ENCODE assay signal across 23 mouse cellular contexts in the genomic region with DNA sequence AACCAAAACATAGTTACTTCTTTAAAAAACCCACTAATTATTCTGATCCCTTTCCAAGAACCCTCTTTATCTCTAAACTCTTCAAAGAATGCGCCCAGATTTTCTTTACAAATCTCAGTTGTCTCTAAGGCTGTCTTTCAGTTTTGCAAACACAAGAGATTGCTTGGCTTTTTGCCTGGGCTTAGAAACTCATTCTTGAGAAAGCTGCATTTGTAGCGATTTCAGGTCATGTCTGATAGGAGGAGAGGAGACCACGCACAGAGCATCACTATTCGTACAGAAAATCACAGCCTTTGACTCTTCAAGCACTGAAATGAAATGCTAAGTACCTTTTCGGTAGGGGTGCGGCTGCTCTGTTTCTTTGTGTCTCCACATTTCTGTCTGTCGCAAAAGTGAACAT.
DNase-seq lines count a peak whose midpoint lies in the region; ATAC-seq and TF ChIP-seq lines count a peak whose summit lies in the region.
"Had no signal": no experiment of that assay in that cellular context is flagged by ENCODE, and none has a peak within 500 bp of the region (broad histone marks: within the 10 kb centered on the region; RNA-seq: fewer than 3 reads in every experiment).

No protein-coding gene starts in this region.

- H3K9ac ChIP-seq in forebrain, embryonic 13.5 days = no peak overlapping the region
- no peak overlapping the region for H3K9ac ChIP-seq in forebrain, embryonic 12.5 days
- no peak overlapping the region for H3K9ac ChIP-seq in lung, embryonic 14.5 days
- no peak overlapping the region for H3K9ac ChIP-seq in midbrain, postnatal 0 days (replicated peaks; ENCODE audit: low read length, poor library complexity, severe bottlenecking)
- H3K9ac ChIP-seq in midbrain, embryonic 15.5 days = no peak overlapping the region
- H3K9ac ChIP-seq: embryonic facial prominence, embryonic 12.5 days; heart, embryonic 15.5 days; neural tube, embryonic 15.5 days had no signal

- no peak for TF ChIP-seq CTCF in lung, embryonic 14.5 days (IDR thresholded peaks at IDR 0.05; ENCODE audit: low read depth)
- no peak for TF ChIP-seq CTCF in midbrain, postnatal 0 days (IDR thresholded peaks at IDR 0.05)

- no peaks in the 10 kb centered on the region for H3K9me3 ChIP-seq in forebrain, embryonic 13.5 days (replicated peaks)
- no peaks in the 10 kb centered on the region for H3K9me3 ChIP-seq in forebrain, embryonic 12.5 days
- H3K9me3 ChIP-seq in lung, embryonic 14.5 days (ENCODE audit: low read depth, low read length) = no peaks in the 10 kb centered on the region
- no peaks in the 10 kb centered on the region for H3K9me3 ChIP-seq in midbrain, postnatal 0 days (ENCODE audit: low read length)
- H3K9me3 ChIP-seq in midbrain, embryonic 15.5 days = no peaks in the 10 kb centered on the region
- H3K9me3 ChIP-seq: embryonic facial prominence, embryonic 12.5 days; G1E; heart, embryonic 15.5 days; midbrain, embryonic 10.5 days; neural tube, embryonic 15.5 days had no signal

- H3K27me3 ChIP-seq in forebrain, embryonic 13.5 days = no peaks in the 10 kb centered on the region
- H3K27me3 ChIP-seq in forebrain, embryonic 12.5 days = no peaks in the 10 kb centered on the region
- H3K27me3 ChIP-seq in lung, embryonic 14.5 days (ENCODE audit: insufficient read depth, low read length) = no peaks in the 10 kb centered on the region
- H3K27me3 ChIP-seq in midbrain, postnatal 0 days (ENCODE audit: insufficient read depth, low read length) = no peaks in the 10 kb centered on the region
- H3K27me3 ChIP-seq in midbrain, embryonic 15.5 days (replicated peaks) = no peaks in the 10 kb centered on the region
- H3K27me3 ChIP-seq: embryonic facial prominence, embryonic 12.5 days; heart, embryonic 15.5 days; neural tube, embryonic 15.5 days had no signal

- ATAC-seq in forebrain, embryonic 13.5 days = peak; percentile 48; the same call in 1 of the 2 replicates
- no peak for ATAC-seq in forebrain, embryonic 12.5 days (ENCODE audit: low FRiP score)
- peak; percentile 58; the same call in 1 of the 2 replicates for ATAC-seq in lung, embryonic 14.5 days (ENCODE audit: insufficient read depth)
- no peak for ATAC-seq in midbrain, postnatal 0 days (ENCODE audit: low FRiP score)
- ATAC-seq in midbrain, embryonic 15.5 days (replicated peaks) = no peak
- ATAC-seq: inflammation-experienced regulatory T-cells, adult 6 months had no signal

- no peak overlapping the region for H3K4me3 ChIP-seq in forebrain, embryonic 13.5 days
- H3K4me3 ChIP-seq in forebrain, embryonic 12.5 days (replicated peaks) = no peak overlapping the region
- H3K4me3 ChIP-seq in lung, embryonic 14.5 days (ENCODE audit: low read depth, low read length) = no peak overlapping the region
- no peak overlapping the region for H3K4me3 ChIP-seq in midbrain, postnatal 0 days (ENCODE audit: low read depth, low read length)
- no peak overlapping the region for H3K4me3 ChIP-seq in midbrain, embryonic 15.5 days
- H3K4me3 ChIP-seq: embryonic facial prominence, embryonic 12.5 days; heart, adult 2 months; heart, embryonic 15.5 days; midbrain, embryonic 10.5 days; neural tube, embryonic 15.5 days had no signal

- 49% methylated on average over 7 of the region's 7 CpGs for WGBS in forebrain, embryonic 13.5 days
- 60% methylated on average over 7 of the region's 7 CpGs for WGBS in forebrain, embryonic 12.5 days
- WGBS in lung, embryonic 14.5 days = 50% methylated on average over 7 of the region's 7 CpGs
- WGBS in midbrain, postnatal 0 days = 47% methylated on average over 7 of the region's 7 CpGs
- WGBS in midbrain, embryonic 15.5 days = 46% methylated on average over 7 of the region's 7 CpGs

- DNase-seq in lung, embryonic 14.5 days = peak; percentile 89
- no peak for DNase-seq in lung, postnatal 25 days (ENCODE audit: low spot score)
- peak; percentile 32 for DNase-seq in midbrain, postnatal 0 days (ENCODE audit: low spot score)
- no peak for DNase-seq in layer of hippocampus, adult 8-10 months (ENCODE audit: low spot score in 2 of 2)
- no peak for DNase-seq in thymus, postnatal 25 days
- DNase-seq: adrenal gland, postnatal 25 days; cerebellum, adult 9-10 months; gastrocnemius, postnatal 25 days; heart, adult 2 months; kidney, adult 8-10 months; kidney, postnatal 25 days; layer of hippocampus, adult 9-11 months had no signal

- H3K36me3 ChIP-seq in forebrain, embryonic 13.5 days (ENCODE audit: poor library complexity, severe bottlenecking) = no peaks in the 10 kb centered on the region
- H3K36me3 ChIP-seq in forebrain, embryonic 12.5 days (replicated peaks) = no peaks in the 10 kb centered on the region
- H3K36me3 ChIP-seq in lung, embryonic 14.5 days (ENCODE audit: insufficient read depth) = no peaks in the 10 kb centered on the region
- H3K36me3 ChIP-seq in midbrain, postnatal 0 days (ENCODE audit: insufficient read depth, low read length) = no peaks in the 10 kb centered on the region
- no peaks in the 10 kb centered on the region for H3K36me3 ChIP-seq in midbrain, embryonic 15.5 days (replicated peaks)
- H3K36me3 ChIP-seq: embryonic facial prominence, embryonic 12.5 days; G1E; heart, embryonic 15.5 days; midbrain, embryonic 10.5 days; neural tube, embryonic 15.5 days had no signal

- H3K4me2 ChIP-seq in forebrain, embryonic 13.5 days = no peak overlapping the region
- no peak overlapping the region for H3K4me2 ChIP-seq in forebrain, embryonic 12.5 days
- no peak overlapping the region for H3K4me2 ChIP-seq in lung, embryonic 14.5 days
- no peak overlapping the region for H3K4me2 ChIP-seq in midbrain, postnatal 0 days (ENCODE audit: low read depth, low read length, poor library complexity, severe bottlenecking)
- H3K4me2 ChIP-seq in midbrain, embryonic 15.5 days = no peak overlapping the region
- H3K4me2 ChIP-seq: embryonic facial prominence, embryonic 12.5 days; heart, embryonic 15.5 days; liver, embryonic 11.5 days; neural tube, embryonic 15.5 days had no signal

- H3K4me1 ChIP-seq in forebrain, embryonic 13.5 days = peaks cover 11% of the 10 kb centered on the region
- peaks cover 4% of the 10 kb centered on the region; the same call in 1 of the 2 replicates for H3K4me1 ChIP-seq in forebrain, embryonic 12.5 days
- no peaks in the 10 kb centered on the region for H3K4me1 ChIP-seq in lung, embryonic 14.5 days (ENCODE audit: insufficient read depth)
- no peaks in the 10 kb centered on the region for H3K4me1 ChIP-seq in midbrain, postnatal 0 days (ENCODE audit: insufficient read depth, low read length)
- H3K4me1 ChIP-seq in midbrain, embryonic 15.5 days = no peaks in the 10 kb centered on the region
- H3K4me1 ChIP-seq: embryonic facial prominence, embryonic 12.5 days; heart, embryonic 15.5 days; neural tube, embryonic 15.5 days had no signal

- H3K27ac ChIP-seq in forebrain, embryonic 13.5 days = no peak overlapping the region
- H3K27ac ChIP-seq in forebrain, embryonic 12.5 days = no peak overlapping the region
- no peak overlapping the region; the same call in 1 of the 2 replicates for H3K27ac ChIP-seq in lung, embryonic 14.5 days (ENCODE audit: low read depth)
- no peak overlapping the region for H3K27ac ChIP-seq in midbrain, postnatal 0 days (ENCODE audit: low read depth, low read length)
- H3K27ac ChIP-seq in midbrain, embryonic 15.5 days = no peak overlapping the region
- H3K27ac ChIP-seq: embryonic facial prominence, embryonic 12.5 days; heart, adult 2 months; heart, embryonic 15.5 days; macrophage; midbrain, embryonic 10.5 days; neural tube, embryonic 15.5 days had no signal

Comparison
In these comparisons a context has a peak if more than half of its experiments do, and no peak if none do; other contexts are left out.
1. ATAC-seq: peak in forebrain, embryonic 13.5 days (single experiment) and lung, embryonic 14.5 days (single experiment); none in forebrain, embryonic 12.5 days (single experiment), midbrain, postnatal 0 days (single experiment) and midbrain, embryonic 15.5 days (single experiment).
2. DNase-seq: peak in lung, embryonic 14.5 days (single experiment) and midbrain, postnatal 0 days (single experiment); none in lung, postnatal 25 days (single experiment), layer of hippocampus, adult 8-10 months (0 of 2) and thymus, postnatal 25 days (single experiment).